Mouse (Mus musculus) hematopoietic stem cell, adult 5-6 weeks (primary cell): Measurements from ENCODE around the gene Fam120a. TPM values are rescaled to one million over a fixed set of nuclear protein-coding genes. Genes with fewer than 3 reads are reported as not detected.
A peak's percentile ranks its signal among the peaks of the same experiment; 100 is the strongest.

Experiments used
- ATAC-seq, 2 experiments: fragments of 125-278 bp in 1 of 2; replicated peaks in 1 of 2; 2 replicates each; pipeline ENCODE4 v1.8.0; 2016 to 2017; ENCODE audit warnings: inconsistent platforms in 2 of 2, mild to moderate bottlenecking in 2 of 2, moderate number of reproducible peaks in 2 of 2, low read depth in 1 of 2, moderate TSS enrichment in 1 of 2; ENCODE audit not compliant: low FRiP score in 2 of 2, poor library complexity in 2 of 2, severe bottlenecking in 2 of 2, insufficient read depth in 1 of 2, low TSS enrichment in 1 of 2
- total RNA-seq: library from RNA; stranded (forward); fragments of 172-1452, 232-1000 nt; gene quantifications from 2 replicates; pipeline ENCODE4 v1.2.3, GENCODE M21; 2017

The Fam120a gene
- total RNA-seq, 1 experiment from 2014 or later: 117 TPM

- no peak for ATAC-seq
Measured at GRCm38 (mm10) chr13:48845308-48845707, 122.5 kb downstream of the Fam120a start.

- no peak for ATAC-seq
Measured at GRCm38 (mm10) chr13:48843530-48843929, 124.3 kb downstream of the Fam120a start.

DNA sequence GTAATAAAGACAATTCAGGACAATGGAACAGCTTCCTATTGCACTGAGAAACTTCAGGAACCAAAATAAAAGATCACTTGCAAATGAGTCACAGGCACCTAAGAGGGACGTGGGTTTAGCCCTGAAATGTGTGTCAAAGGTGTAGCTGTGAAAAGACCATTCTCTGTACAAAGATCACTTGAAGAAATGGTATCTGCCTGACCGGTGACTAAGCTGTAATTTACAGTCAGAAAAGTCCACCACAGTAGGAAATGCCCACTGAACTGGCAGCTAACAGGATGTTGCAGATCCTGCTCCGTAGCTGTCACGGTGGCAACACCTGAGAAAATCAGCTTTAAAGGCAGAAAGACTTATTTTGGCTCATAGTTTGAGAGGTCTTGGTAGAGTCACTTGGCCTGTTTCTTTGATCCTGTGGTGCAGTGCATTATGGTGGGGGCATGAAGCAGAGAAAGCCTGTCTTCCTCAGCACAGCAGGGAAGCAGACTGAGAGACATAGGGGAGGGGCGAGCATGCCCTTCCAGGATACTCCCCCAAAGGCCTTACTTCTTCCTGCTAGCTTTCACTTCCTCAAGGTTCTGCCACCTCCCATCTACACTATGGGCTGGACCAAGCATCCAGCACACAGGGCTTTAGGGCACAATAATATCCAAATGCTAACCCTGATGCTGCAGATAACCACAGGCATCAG is 125.8 kb downstream of the Fam120a start:
- peak; percentile 75 to 76 for ATAC-seq

GRCm38 (mm10) chr13:48838284-48838683 is 129.5 kb downstream of the Fam120a start:
- peak in 1 of 2 experiments; percentile 30; a peak in 1 of 4 replicates for ATAC-seq

DNA sequence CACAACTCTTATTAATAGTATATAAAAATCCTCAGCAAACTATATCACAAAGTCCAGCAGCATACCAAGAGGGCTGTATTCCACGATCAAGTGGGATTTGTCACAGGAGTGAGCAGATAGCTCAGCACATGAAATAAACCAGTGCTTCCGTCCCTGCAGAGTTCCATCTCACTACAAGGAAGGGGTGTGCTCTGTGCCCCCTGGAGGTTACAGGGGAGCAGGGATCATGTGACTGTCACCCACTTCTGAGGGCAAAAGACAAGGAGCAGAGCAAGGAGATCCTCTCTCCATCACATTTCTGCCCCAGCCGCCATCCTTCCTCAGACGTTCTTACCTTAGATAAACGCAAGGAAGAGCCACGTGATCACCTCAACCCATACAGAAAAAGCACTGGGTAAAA is 130.3 kb downstream of the Fam120a start:
- no peak for ATAC-seq

GRCm38 (mm10) chr13:48830528-48831250 is 137.1 kb downstream of the Fam120a start:
- no peak for ATAC-seq

- no peak for ATAC-seq
Measured at GRCm38 (mm10) chr13:48829780-48830179, 138.0 kb downstream of the Fam120a start.

Other genes with a start within 250 kb of the Fam120a start
- gene Phf2, start 96.9 kb downstream of the Fam120a start, total RNA-seq: 10.6 and 12.8 TPM in 2 replicates
- gene Wnk2, start 180.0 kb upstream of the Fam120a start, total RNA-seq: not detected in 2 replicates
- 58.6 and 65.6 TPM in 2 replicates for gene Ninj1, start 219.5 kb upstream of the Fam120a start, total RNA-seq
- 56.7 and 94.3 TPM in 2 replicates for gene Card19, start 248.0 kb upstream of the Fam120a start, total RNA-seq